Mouse (Mus musculus) kidney, adult 9 months (tissue): ENCODE measurements around the gene Fam185a.

Experiments
- DNase-seq: peaks from one replicate; pipeline ENCODE4 v3.0.0; 2022

Fam185a gene

GRCm38 (mm10) chr5:21434148-21434929, 9.6 kb downstream of the Fam185a start:
- DNase-seq: no peak

- no peak for DNase-seq
Observed at GRCm38 (mm10) chr5:21436471-21436975, 11.8 kb downstream of the Fam185a start.

- DNase-seq: no peak
Observed at GRCm38 (mm10) chr5:21438428-21438827, 13.7 kb downstream of the Fam185a start.

GRCm38 (mm10) chr5:21439446-21440110, 14.8 kb downstream of the Fam185a start:
- DNase-seq: no peak

GRCm38 (mm10) chr5:21440833-21441530, 16.2 kb downstream of the Fam185a start:
- DNase-seq: no peak

GRCm38 (mm10) chr5:21467387-21467786, 42.6 kb downstream of the Fam185a start:
- peak; percentile 17 for DNase-seq

- no peak for DNase-seq
Observed at GRCm38 (mm10) chr5:21468100-21468499, 43.3 kb downstream of the Fam185a start.

GRCm38 (mm10) chr5:21478428-21478827, 53.7 kb downstream of the Fam185a start:
- DNase-seq: no peak

- no peak for DNase-seq
Observed at GRCm38 (mm10) chr5:21479746-21480145, 55.0 kb downstream of the Fam185a start.

- no peak for DNase-seq
Observed at GRCm38 (mm10) chr5:21481521-21481920, 56.8 kb downstream of the Fam185a start.

GRCm38 (mm10) chr5:21482446-21483222, 57.9 kb downstream of the Fam185a start:
- DNase-seq: no peak

- no peak for DNase-seq
Observed at GRCm38 (mm10) chr5:21483275-21483674, 58.5 kb downstream of the Fam185a start.

GRCm38 (mm10) chr5:21485197-21485829, 60.6 kb downstream of the Fam185a start:
- no peak for DNase-seq

- DNase-seq: no peak
Observed at GRCm38 (mm10) chr5:21486798-21487197, 62.0 kb downstream of the Fam185a start.

GRCm38 (mm10) chr5:21487306-21487705, 62.5 kb downstream of the Fam185a start:
- no peak for DNase-seq

GRCm38 (mm10) chr5:21487716-21488115, 63.0 kb downstream of the Fam185a start:
- DNase-seq: no peak

- no peak for DNase-seq
Observed at GRCm38 (mm10) chr5:21488506-21488905, 63.7 kb downstream of the Fam185a start.

GRCm38 (mm10) chr5:21489135-21489534, 64.4 kb downstream of the Fam185a start:
- DNase-seq: no peak

- DNase-seq: no peak
Observed at GRCm38 (mm10) chr5:21491469-21491868, 66.7 kb downstream of the Fam185a start.

GRCm38 (mm10) chr5:21492213-21492612, 67.5 kb downstream of the Fam185a start:
- no peak for DNase-seq

GRCm38 (mm10) chr5:21493294-21493999, 68.7 kb downstream of the Fam185a start:
- no peak for DNase-seq

- DNase-seq: no peak
Observed at GRCm38 (mm10) chr5:21494781-21495180, 70.0 kb downstream of the Fam185a start.
